Mouse (Mus musculus): ENCODE measurements around the gene Rab4a. TPM values are rescaled to one million over a fixed set of nuclear protein-coding genes. Genes with fewer than 3 reads are reported as not detected.

Rab4a gene
- polyA plus RNA-seq, 1 experiment from 2014 or later = 27.0 TPM

GRCm38 (mm10) chr8:123761883-123762270, 43.9 kb upstream of the Rab4a start:
- no peaks in the 10 kb centered on the region for H3K9me3 ChIP-seq (ENCODE audit: control insufficient read depth, low read length)
- ATAC-seq (ENCODE audit: low FRiP score, low TSS enrichment) (no peak), DNase-seq (ENCODE audit: low spot score) (no peak)
- WGBS = 49% methylated on average over 4 of the region's 4 CpGs
- no peak for TF ChIP-seq CTCF (IDR thresholded peaks at IDR 0.05; ENCODE audit: low read depth)
- no peak for TF ChIP-seq EP300 (optimal IDR thresholded peaks at IDR 0.05)
- no peaks in the 10 kb centered on the region for H3K27me3 ChIP-seq (ENCODE audit: control insufficient read depth, insufficient read depth, low read length)
- H3K36me3 ChIP-seq (ENCODE audit: control insufficient read depth, insufficient read depth, low read length) = no peaks in the 10 kb centered on the region
- H3K27ac ChIP-seq (replicated peaks) = no peak overlapping the region
- H3K9ac ChIP-seq (ENCODE audit: low read length) = no peak overlapping the region
- H3K4me3 ChIP-seq (ENCODE audit: low read depth, low read length) = no peak overlapping the region
- no peaks in the 10 kb centered on the region for H3K4me1 ChIP-seq (replicated peaks; ENCODE audit: control insufficient read depth, insufficient read depth)
- no peak overlapping the region for H3K4me2 ChIP-seq (replicated peaks; ENCODE audit: low read depth)

DNA sequence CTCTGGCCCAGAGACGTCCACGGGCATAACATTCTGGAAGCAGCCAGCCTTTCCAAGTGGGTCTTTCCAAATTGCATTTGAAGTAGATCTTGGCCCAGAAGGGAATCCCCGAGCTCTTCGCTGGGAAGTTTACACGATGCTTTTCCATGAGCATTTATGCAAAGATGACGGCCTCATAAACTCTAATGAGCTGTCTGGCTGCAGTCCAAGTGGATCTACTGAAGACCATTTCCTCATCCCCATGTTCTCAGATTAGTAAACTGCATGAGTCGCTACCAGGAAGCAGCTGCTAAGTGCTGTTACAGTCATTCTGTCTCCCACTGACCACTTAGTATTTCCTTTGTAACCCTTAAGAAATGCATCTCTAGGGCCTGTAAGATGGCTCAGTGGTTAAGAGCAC, 42.4 kb upstream of the Rab4a start:
- ATAC-seq (ENCODE audit: low FRiP score, low TSS enrichment) = peak; percentile 66
- no peak overlapping the region for H3K4me3 ChIP-seq (ENCODE audit: low read depth, low read length)
- H3K36me3 ChIP-seq (ENCODE audit: control insufficient read depth, insufficient read depth, low read length) = no peaks in the 10 kb centered on the region
- H3K4me2 ChIP-seq (replicated peaks; ENCODE audit: low read depth) = no peak overlapping the region
- H3K9ac ChIP-seq (ENCODE audit: low read length) = no peak overlapping the region
- H3K9me3 ChIP-seq (ENCODE audit: control insufficient read depth, low read length) = no peaks in the 10 kb centered on the region
- no peaks in the 10 kb centered on the region for H3K27me3 ChIP-seq (ENCODE audit: control insufficient read depth, insufficient read depth, low read length)
- no peak overlapping the region for H3K27ac ChIP-seq (replicated peaks)
- TF ChIP-seq EP300 (optimal IDR thresholded peaks at IDR 0.05) (no peak), CTCF (IDR thresholded peaks at IDR 0.05; ENCODE audit: low read depth) (no peak)
- DNase-seq (ENCODE audit: low spot score) = peak; percentile 49
- H3K4me1 ChIP-seq (replicated peaks; ENCODE audit: control insufficient read depth, insufficient read depth) = no peaks in the 10 kb centered on the region
- 26% methylated on average over 7 of the region's 7 CpGs for WGBS

- no peaks in the 10 kb centered on the region for H3K36me3 ChIP-seq (ENCODE audit: control insufficient read depth, insufficient read depth, low read length)
- ATAC-seq (ENCODE audit: low FRiP score, low TSS enrichment) (no peak), DNase-seq (ENCODE audit: low spot score) (no peak)
- no peaks in the 10 kb centered on the region for H3K9me3 ChIP-seq (ENCODE audit: control insufficient read depth, low read length)
- H3K27me3 ChIP-seq (ENCODE audit: control insufficient read depth, insufficient read depth, low read length) = no peaks in the 10 kb centered on the region
- no peak overlapping the region for H3K27ac ChIP-seq (replicated peaks)
- TF ChIP-seq EP300 (optimal IDR thresholded peaks at IDR 0.05) (no peak), CTCF (IDR thresholded peaks at IDR 0.05; ENCODE audit: low read depth) (peak; percentile 61)
- 51% methylated on average over 4 of the region's 4 CpGs for WGBS
- no peak overlapping the region for H3K4me2 ChIP-seq (replicated peaks; ENCODE audit: low read depth)
- no peak overlapping the region for H3K9ac ChIP-seq (ENCODE audit: low read length)
- H3K4me1 ChIP-seq (replicated peaks; ENCODE audit: control insufficient read depth, insufficient read depth) = no peaks in the 10 kb centered on the region
- no peak overlapping the region for H3K4me3 ChIP-seq (ENCODE audit: low read depth, low read length)
Measured at GRCm38 (mm10) chr8:123764671-123765070, 41.1 kb upstream of the Rab4a start.

- DNase-seq (ENCODE audit: low spot score) = no peak
- no peak overlapping the region for H3K27ac ChIP-seq (replicated peaks)
- TF ChIP-seq EP300 (optimal IDR thresholded peaks at IDR 0.05) (no peak), CTCF (IDR thresholded peaks at IDR 0.05; ENCODE audit: low read depth) (no peak)
- H3K9ac ChIP-seq (ENCODE audit: low read length) = no peak overlapping the region
- H3K36me3 ChIP-seq (ENCODE audit: control insufficient read depth, insufficient read depth, low read length) = no peaks in the 10 kb centered on the region
- no peak overlapping the region for H3K4me3 ChIP-seq (ENCODE audit: low read depth, low read length)
- no peaks in the 10 kb centered on the region for H3K27me3 ChIP-seq (ENCODE audit: control insufficient read depth, insufficient read depth, low read length)
- H3K9me3 ChIP-seq (ENCODE audit: control insufficient read depth, low read length) = no peaks in the 10 kb centered on the region
- no peaks in the 10 kb centered on the region for H3K4me1 ChIP-seq (replicated peaks; ENCODE audit: control insufficient read depth, insufficient read depth)
- no peak for ATAC-seq (ENCODE audit: low FRiP score, low TSS enrichment)
- H3K4me2 ChIP-seq (replicated peaks; ENCODE audit: low read depth) = no peak overlapping the region
- WGBS = 87% methylated on average over 4 of the region's 4 CpGs
Measured at GRCm38 (mm10) chr8:123766516-123766915, 39.3 kb upstream of the Rab4a start.

DNA sequence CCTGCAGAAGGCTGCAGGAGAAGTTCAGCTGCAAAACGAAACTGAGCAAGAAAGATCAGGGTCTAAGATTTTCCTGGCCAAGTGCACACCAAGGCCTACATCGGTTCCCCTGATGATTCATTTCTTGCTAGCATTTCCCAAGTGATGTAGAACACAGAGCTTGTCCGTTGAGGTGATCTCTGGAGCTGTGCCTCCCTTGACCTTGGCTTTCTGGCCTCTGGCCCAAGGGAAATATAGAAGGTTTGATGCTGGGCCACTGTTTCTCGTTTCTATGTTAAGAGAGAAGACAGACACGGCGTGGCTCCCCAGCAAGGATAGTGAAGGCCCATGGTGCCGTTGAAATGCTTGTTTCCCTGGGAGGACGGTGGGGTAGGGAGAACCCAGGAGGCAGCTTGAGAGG, 37.9 kb upstream of the Rab4a start:
- Histone ChIP-seq H3K27me3 (ENCODE audit: control insufficient read depth, insufficient read depth, low read length) (no peaks in the 10 kb centered on the region), H3K4me2 (replicated peaks; ENCODE audit: low read depth) (no peak overlapping the region), H3K9ac (ENCODE audit: low read length) (no peak overlapping the region), H3K4me1 (replicated peaks; ENCODE audit: control insufficient read depth, insufficient read depth) (no peaks in the 10 kb centered on the region), H3K4me3 (ENCODE audit: low read depth, low read length) (no peak overlapping the region), H3K36me3 (ENCODE audit: control insufficient read depth, insufficient read depth, low read length) (no peaks in the 10 kb centered on the region), H3K9me3 (ENCODE audit: control insufficient read depth, low read length) (no peaks in the 10 kb centered on the region), H3K27ac (replicated peaks) (no peak overlapping the region)
- TF ChIP-seq CTCF (IDR thresholded peaks at IDR 0.05; ENCODE audit: low read depth) (no peak), EP300 (optimal IDR thresholded peaks at IDR 0.05) (no peak)
- 78% methylated on average over 8 of the region's 8 CpGs for WGBS
- DNase-seq (ENCODE audit: low spot score) (no peak), ATAC-seq (ENCODE audit: low FRiP score, low TSS enrichment) (no peak)

DNA sequence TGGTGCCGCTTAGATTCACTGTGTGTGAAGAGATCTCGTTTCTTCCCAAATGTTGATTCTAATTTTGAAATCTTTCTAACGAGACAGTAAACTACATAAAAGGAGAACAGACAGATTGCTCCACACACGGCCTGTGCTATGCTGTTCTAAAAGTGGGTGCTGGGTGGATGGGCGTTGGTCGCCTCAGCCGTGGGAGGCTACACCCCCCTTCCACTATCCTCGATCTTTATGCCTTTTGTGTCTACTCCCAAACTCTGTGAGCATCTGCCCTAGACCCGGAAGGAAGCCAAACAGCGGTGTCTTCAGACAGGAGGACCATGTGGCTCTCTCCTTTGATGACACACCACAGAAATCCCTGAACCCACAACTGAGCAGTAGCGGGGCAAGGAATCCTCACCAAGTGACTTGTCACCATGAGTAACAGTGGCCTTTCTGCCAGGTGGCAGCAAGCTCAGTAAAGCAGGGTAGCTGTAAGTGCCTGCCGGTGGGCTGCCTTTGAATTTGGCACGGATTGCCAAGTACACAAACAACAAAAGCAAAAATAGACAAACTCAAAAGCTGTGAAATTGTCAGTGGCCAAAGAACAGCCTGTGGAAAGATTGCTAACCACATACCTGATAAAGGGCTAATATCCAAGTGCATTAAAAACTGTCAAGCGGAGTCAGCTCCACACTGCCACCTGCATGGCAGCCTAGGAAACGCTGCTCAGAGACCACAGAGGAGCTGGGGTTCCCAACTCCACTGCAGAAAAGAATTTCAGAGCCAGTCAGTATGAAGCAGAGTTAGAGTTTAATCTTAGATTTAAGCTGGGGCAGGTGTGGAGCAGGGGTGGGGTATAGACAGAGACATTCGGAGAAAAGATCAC, 37.1 kb upstream of the Rab4a start:
- no peak overlapping the region for H3K4me3 ChIP-seq (ENCODE audit: low read depth, low read length)
- ATAC-seq (ENCODE audit: low FRiP score, low TSS enrichment) (peak; percentile 34; the same call in 1 of the 2 replicates), DNase-seq (ENCODE audit: low spot score) (peak; percentile 80)
- H3K9ac ChIP-seq (ENCODE audit: low read length) = no peak overlapping the region
- no peak overlapping the region for H3K27ac ChIP-seq (replicated peaks)
- no peaks in the 10 kb centered on the region for H3K36me3 ChIP-seq (ENCODE audit: control insufficient read depth, insufficient read depth, low read length)
- H3K27me3 ChIP-seq (ENCODE audit: control insufficient read depth, insufficient read depth, low read length) = no peaks in the 10 kb centered on the region
- H3K9me3 ChIP-seq (ENCODE audit: control insufficient read depth, low read length) = no peaks in the 10 kb centered on the region
- no peaks in the 10 kb centered on the region for H3K4me1 ChIP-seq (replicated peaks; ENCODE audit: control insufficient read depth, insufficient read depth)
- 64% methylated on average over 16 of the region's 16 CpGs for WGBS
- no peak overlapping the region for H3K4me2 ChIP-seq (replicated peaks; ENCODE audit: low read depth)
- TF ChIP-seq EP300 (optimal IDR thresholded peaks at IDR 0.05) (no peak), CTCF (IDR thresholded peaks at IDR 0.05; ENCODE audit: low read depth) (peak; percentile 91)
